Mouse (Mus musculus) left cerebral cortex, postnatal 25 days (tissue): ENCODE data around the gene Arrb1. TPM values are rescaled to one million over a fixed set of nuclear protein-coding genes. Genes with fewer than 3 reads are reported as not detected.

ENCODE experiments used
- DNase-seq, 2 experiments: peaks; one replicate each; pipeline ENCODE4 v3.0.0; 2022; ENCODE audit warnings: low spot score in 2 of 2, mixed read lengths in 1 of 2
- intact Hi-C: fragments of 180-260 bp; cut with DNase I; formaldehyde crosslinking; loops from one replicate; pipeline ENCODE4 v1.15.1; 2025
- microRNA-seq, 2 experiments: library from miRNA; unstranded; fragments of <30 nt; microRNA quantifications; one replicate each; pipeline ENCODE4 v1.2.0; 2022
- total RNA-seq, 2 experiments: library from RNA; stranded (reverse); gene quantifications; 2 replicates each; pipeline ENCODE4 v1.2.3; 2021

The Arrb1 gene
- total RNA-seq, 2 experiments from 2014 or later: 180 to 181 TPM

DNA sequence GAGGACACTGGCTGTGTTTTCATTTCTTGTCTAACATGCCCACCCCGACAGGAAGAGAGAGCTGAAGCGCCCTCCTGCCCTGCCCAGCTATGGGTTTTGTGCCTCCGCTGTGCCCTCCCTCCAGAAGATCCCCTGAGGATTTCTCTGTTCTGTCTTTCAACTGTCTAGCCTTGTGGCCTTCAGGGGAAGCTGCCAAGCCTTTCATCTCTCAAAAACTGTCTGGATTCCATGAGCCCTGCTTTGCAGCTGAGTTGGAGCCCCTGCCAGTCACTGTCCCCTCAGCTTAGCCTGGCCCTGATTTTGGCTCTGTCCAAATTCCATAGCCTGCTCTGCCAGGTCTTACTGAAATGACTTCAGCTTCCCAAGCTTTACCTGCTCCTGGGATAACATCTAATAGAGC is 71.5 kb downstream of the Arrb1 start:
- intact Hi-C loops: no loop called here
- no peak for DNase-seq

DNA sequence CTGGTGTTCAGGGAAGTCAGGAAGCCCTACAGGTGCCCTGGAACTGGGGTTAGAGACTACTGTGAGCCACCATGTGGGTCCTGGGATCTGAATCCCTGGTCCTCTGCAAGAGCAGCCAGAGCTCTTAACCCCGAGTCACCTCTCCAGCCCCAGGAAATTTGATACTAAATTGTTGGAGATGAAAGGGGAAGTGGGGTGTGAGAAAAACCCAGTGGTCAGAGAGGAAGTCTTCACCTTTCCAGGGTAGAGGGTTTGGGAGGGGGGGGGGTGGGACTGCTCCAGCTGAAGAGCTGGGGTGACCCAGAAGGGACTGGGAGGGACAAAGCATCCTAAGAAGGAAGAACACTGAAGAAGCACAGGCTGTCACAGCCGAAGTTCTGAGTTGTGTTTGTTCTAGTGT is 72.4 kb downstream of the Arrb1 start:
- no peak for DNase-seq
- intact Hi-C loops: no loop called here

DNA sequence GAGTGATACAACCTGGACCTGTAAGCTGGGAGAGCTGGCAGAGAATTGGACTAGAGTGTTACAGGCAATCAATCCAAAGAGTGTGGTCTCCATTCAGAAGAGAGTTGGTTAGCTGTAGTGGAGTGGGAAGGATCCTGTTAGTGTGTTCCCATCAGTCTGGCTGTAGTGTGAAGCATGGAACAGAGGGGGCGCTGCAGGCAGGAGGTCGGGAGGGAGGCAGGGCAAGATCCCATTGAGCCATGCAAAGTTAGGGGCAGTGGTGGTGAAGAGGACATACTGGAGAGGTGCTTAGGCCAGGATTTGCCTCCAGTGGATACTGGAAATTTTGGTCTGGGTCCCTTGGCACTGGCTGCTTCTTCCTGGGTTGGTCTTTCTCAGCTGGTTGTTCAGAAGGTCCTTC is 83.0 kb downstream of the Arrb1 start:
- intact Hi-C loops: no loop called here
- DNase-seq: no peak

DNA sequence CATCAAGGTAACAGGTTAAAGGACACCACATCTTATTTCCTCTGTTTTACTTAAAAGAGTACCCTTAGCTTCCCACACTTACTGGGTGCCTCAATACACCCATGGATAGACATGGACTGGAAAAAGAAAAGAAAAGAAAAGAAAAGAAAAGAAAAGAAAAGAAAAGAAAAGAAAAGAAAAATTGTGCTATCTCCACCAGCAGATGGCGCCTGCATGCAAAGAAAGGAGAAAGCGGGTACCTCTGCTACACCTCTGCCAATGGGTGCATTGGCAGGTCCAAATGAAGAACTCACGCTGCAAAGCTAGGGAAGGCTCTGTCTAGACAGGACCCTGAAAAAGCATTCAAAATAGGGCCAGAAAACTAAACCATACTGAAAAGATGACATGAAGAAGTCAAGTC is 83.6 kb downstream of the Arrb1 start:
- intact Hi-C loops: loop anchor here (1.0 kb wide), 2 partner anchors 179 to 257 kb away; no protein-coding TSS in a partner anchor
- DNase-seq: peak; percentile 47

DNA sequence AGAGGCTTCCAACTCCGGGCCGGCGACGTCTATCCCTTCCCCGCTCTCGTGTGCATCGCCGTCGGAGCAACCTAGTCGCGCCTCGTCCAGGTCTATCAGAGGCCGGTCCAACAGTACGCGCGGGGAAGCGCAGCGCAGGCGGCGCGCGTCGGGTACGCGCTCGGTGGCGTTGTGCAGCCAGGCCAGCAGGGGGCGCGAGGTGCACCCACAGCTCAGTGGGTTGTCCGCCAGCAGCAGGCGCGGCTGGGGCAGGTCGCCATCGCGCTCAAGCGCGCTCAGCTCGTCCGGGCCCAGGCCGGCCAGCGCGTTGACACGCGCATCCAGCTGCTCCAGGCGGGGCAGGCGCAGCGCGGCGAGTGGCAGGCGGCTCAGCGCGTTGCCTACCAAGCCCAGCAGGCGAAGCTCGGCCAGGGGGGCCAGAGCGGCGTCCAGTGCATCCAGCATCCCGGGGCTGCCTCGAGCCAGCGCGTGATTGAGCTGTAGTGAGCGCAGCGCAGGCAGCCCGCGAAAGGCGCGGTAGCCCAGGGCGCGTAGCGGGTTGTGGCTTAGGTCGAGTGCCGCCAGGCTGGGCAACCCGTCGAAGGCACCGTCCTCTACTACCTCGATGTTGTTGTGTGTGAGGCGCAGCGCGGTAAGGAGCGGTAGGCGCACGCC is 90.6 kb downstream of the Arrb1 start:
- peak; percentile 87 to 89 for DNase-seq
- intact Hi-C loops: loop anchor here (2.0 to 10.0 kb wide), 2 partner anchors 85 to 379 kb away; partner anchors contain the start of genes Chrdl2 and Slco2b1

DNA sequence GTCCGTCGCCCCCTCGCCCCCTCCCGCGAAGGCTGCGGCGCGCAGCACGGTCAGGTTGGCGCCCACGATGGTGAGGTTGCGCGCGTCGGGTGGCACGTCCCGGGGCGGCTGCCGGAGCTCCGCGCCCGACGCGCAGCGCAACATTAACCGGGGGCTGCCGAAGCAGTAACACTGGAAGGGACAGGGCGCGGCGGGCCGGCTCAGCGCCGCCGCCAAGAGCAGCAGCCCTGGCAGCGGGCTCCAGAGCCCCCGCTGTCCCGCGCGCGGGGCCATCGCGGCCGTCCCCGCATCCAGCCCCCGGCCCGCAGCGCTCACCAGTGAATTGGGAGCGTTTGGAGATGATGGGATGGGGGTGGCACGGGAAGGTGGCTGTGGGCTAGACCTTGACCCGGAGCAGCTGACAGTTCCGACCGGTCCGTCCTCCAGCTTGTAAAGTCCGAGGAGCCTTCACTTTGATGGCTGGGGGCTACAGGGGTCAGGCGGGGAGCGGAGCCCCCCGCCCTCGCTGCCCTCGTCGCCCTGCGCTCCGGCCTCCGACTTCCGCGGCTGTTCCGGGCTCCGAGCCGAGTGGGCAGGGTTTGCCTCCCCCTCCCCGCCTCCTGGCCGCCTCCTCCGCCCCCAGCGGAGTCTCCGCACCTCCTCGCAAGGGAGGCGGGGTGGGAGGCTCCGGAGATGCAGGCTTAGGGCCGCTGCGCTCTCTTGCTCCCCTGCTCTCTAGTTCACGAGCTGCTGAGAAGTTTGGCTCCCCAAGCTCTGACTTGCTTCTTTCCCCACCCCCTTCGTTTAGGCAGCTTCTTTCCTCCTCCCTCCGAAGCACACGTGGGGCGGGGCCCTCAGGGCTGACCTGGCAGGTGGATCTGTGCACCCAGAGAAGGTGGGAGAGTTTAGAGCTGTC is 91.4 kb downstream of the Arrb1 start, which contains the start of gene Tpbgl:
Tpbgl (minus strand) TSS at position 728 of the 895 bp plus-strand sequence.
- no peak for DNase-seq

DNA sequence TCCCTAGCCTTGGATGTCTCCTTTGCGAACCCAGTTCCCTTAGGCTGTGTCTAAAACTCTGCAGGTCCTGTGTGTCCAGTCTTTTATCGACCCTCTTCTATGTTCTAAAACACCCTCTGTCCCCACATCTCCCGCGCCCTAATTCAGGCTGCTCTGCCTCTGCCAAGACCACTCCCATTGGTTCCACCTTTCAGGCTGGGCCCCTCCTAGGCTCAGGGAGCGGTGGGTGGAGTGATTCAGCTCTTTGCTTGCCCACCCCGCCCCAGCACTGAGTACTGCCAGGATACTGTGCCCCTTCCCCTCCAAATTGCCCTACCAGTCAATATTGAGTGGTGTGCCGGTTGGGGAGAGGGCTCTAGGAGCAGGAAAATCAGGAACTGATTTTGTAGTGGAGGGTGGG is 92.1 kb downstream of the Arrb1 start:
- intact Hi-C loops: loop anchor here (10.0 kb wide), 1 partner anchor 377 kb away; the partner anchor contains the start of gene Chrdl2
- DNase-seq: no peak

More for the DNA sequence above, 91.4 kb downstream of the Arrb1 start, which contains the start of gene Tpbgl:
- intact Hi-C loops: loop anchor here (10.0 kb wide), 1 partner anchor 378 kb away; the partner anchor contains the start of gene Chrdl2

DNA sequence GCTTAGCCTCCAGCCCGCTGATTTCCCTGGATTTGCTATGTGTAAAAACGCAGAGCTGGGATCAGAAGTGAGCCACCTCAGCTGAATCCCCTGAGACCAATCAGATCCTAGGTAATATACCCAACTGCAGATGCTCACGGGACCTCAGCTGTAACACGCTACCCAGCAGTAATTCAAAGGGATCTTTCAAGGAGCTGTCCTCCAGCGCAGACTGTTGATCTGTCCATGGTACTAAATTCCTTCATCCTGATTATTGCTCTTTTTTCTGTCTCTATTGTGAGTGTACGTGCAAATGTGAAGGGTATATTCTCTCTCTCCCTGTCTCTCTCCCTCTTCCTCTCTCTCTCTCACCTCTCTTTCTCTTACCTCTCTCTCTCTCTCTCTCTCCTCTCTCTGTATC is 97.0 kb downstream of the Arrb1 start:
- intact Hi-C loops: no loop called here
- DNase-seq: no peak

DNA sequence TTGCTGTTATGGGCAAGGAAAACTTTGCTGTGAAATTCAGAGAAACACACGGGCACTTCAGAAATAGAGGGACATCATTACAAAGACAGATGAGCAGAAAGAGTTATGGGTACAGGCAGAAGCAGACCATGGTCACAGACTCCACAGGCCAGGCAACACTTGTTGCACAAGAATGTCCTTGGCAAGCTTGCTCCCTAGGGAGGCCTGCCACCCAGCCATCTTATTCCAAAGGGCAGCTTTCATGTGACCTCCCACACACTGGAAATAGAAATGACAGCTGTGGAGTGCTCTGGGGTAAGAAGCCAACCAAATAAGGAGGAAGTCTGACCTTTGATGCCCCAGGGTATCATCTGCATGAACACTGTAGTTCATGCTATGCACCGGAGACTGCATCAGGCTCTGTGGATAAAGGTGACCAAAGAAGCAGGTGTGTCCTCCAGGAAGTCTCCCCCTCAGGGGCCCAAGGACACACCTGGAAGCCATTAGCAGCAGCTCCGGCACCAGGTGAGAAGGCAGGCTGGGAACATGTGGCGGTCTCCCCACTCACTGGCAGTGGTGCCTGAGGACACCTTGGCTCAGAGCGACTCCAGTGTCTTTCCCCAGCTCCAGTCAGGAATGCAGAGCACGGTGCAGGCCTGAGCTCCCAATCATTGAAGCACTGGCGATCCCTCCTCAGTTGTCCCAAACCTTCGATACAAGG is 98.8 kb downstream of the Arrb1 start:
- intact Hi-C loops: no loop called here
- DNase-seq: no peak

DNA sequence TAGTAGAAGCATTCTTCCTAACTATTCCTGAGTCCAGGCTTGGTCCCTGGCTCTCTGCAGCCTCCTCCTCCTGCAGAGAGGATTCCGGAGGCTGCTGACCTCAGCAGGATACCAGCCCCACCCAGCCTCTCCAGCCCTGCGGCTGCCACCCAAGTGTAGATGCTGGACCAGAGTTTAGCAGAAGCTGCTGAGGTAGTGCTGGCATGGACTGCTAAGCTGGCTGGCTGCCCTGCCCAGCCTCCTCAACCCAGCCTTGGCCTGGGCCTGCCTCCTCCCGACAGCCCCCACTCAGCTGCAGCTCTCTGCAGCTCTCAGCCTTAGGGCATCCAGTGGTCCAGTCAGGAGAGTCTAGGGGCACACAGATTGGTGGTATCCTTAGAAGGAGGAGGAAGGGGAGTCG is 106.0 kb downstream of the Arrb1 start:
- intact Hi-C loops: no loop called here
- no peak for DNase-seq

DNA sequence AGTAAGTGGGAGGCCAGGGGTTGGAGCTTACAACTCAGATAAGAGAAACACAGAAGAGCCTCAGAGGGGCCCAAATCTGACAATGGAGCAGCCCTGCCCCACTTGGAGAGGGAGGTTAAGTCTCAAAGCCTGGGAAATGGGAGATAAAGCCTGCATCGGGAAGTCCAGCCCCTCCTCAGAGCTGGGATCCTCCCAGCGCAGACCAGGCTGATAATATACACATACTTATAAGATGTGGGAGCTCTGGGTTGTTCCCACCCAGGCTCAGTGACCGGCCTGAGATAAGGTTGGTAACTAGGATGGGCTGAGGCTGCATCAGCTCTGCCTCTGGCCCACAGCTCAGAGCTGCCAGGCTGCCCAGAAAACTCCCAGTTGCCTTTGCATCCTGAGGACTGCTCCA is 106.8 kb downstream of the Arrb1 start:
- no peak for DNase-seq
- intact Hi-C loops: no loop called here

DNA sequence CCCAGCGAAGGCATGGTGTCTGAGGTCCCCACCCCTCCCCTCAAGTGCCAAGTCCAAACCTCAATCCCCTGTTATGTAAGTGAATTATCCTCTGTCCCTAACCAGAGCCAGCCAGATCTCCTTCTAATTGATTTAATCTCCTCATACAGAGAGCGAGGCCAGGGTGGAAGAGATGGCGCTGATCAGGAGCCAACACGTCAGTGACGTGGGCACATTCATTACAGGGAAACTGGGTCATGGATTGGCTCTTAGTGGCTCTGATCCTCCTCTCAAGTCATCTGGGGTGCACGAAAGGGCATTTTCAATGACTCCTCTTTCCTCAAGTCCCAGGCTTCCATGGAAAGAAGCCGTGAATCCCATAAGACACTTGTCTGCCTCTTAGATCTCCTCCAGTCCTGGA is 109.4 kb downstream of the Arrb1 start:
- DNase-seq: no peak

DNA sequence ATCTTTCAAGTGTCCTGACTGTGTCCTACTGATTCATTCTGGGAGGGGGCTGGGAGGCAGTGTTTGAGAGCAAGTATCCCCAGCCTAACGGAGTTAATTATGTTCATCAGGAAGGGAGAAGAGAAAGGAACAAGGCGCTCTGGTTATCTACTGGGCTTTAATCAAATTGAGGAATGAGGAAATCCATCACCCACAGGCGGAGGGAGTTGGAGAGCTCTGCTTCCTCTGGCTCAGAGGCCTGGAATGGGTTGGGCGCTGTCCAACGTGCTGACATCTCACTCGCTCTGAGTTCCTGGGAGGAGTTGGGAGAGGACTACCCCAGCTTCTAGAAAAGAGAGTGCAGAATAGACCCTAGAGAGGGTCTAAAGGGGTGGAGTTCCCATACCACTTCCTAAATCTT is 113.4 kb downstream of the Arrb1 start:
- DNase-seq: no peak
- intact Hi-C loops: no loop called here

More for the DNA sequence above, 109.4 kb downstream of the Arrb1 start:
- intact Hi-C loops: no loop called here

DNA sequence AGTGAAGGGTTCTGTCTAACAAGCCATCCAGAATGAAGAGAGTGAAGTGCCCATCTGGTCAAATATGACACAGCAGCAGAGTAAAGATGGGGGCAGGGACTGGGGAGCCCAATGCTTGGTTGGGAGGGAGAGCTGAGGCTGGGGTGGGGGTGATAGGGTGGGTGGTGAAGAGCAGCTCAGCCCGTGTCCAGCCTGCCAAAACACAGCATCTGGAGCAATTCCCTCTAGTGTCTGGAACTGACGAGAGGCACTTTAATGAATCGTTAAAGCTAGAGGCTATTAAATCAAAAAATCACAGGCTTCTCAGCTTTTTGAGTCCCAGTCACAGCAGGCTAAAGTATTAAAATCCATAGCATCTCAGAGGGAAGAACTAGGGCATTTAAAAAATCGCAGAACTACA is 114.3 kb downstream of the Arrb1 start:
- intact Hi-C loops: no loop called here
- DNase-seq: no peak

DNA sequence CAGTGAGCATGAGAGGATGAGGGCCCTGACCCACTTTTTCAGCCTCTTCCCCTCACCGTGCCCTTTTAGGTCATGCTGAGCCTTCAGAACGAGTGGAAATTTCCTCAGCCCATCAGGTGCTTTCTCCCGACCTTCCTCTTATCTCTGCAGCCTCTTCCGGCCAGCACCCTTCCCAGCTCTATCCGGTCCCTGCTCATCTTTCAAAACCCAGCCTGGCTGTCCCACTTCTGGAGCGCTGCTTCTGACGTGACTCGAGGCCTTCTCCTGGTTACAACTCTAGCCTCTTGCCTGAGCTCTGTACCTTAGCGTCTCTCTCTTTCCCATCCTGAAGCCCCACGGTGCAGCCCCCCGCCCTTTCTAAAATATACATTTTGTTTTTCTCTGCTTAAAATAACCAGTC is 119.0 kb downstream of the Arrb1 start:
- DNase-seq: no peak
- intact Hi-C loops: no loop called here

Small RNA genes within 50 kb of the gene (microRNA-seq; reads per million reads assigned to microRNA genes)
- gene Mir326: 953 to 1,037 reads per million in 2 experiments

Other genes starting within 250 kb of the Arrb1 start
- 10 to 100 TPM; 34.9 TPM for gene Serpinh1, start 182.2 kb upstream of the Arrb1 start, total RNA-seq
- gene Gdpd5, start 154.1 kb upstream of the Arrb1 start, total RNA-seq: 10 to 100 TPM; 40.0 to 46.2 TPM
- gene Klhl35, start 69.5 kb upstream of the Arrb1 start, total RNA-seq: 1 to 10 TPM; 2.8 to 3.3 TPM
- gene Rps3, start 51.7 kb upstream of the Arrb1 start, total RNA-seq: 100 to 1,000 TPM; 230 to 233 TPM
- gene Tpbgl, start 91.6 kb downstream of the Arrb1 start, total RNA-seq: 1 to 10 TPM; 3.7 to 5.2 TPM
- 10 to 100 TPM; 13.8 to 14.7 TPM for gene Slco2b1, start 175.9 kb downstream of the Arrb1 start, total RNA-seq
- not detected for gene Olfr520, start 194.8 kb downstream of the Arrb1 start, total RNA-seq
- not detected for gene Olfr521, start 228.0 kb downstream of the Arrb1 start, total RNA-seq